Mouse (Mus musculus) midbrain, embryonic 15.5 days (tissue): ENCODE measurements around the gene Celsr1. TPM values are rescaled to one million over a fixed set of nuclear protein-coding genes. Genes with fewer than 3 reads are reported as not detected.
A peak's percentile ranks its signal among the peaks of the same experiment; 100 is the strongest.
"Not testable (repeated sequence)": the region's sequence is repeated elsewhere in the genome, so short reads cannot be mapped to it uniquely, and the experiment has no call there.

Experiments used
- ATAC-seq: fragments of 200-750 bp; cut with Nextera tagmentation; replicated peaks from 2 replicates; pipeline ENCODE4 v1.8.0; 2017; ENCODE audit warnings: moderate TSS enrichment
- H3K27ac ChIP-seq: fragments of 300-500 bp; sonication (generic); 2 replicates; pipeline ENCODE4 v1.5.1; 2015; ENCODE audit warnings: mild to moderate bottlenecking, inconsistent platforms
- H3K27me3 ChIP-seq: fragments of 300-500 bp; sonication (generic); replicated peaks from 2 replicates; pipeline ENCODE4 v1.6.1; 2015; ENCODE audit warnings: inconsistent platforms
- H3K36me3 ChIP-seq: fragments of 300-500 bp; sonication (generic); replicated peaks from 2 replicates; pipeline ENCODE4 v1.6.1; 2015; ENCODE audit warnings: inconsistent platforms
- H3K4me1 ChIP-seq: fragments of 300-500 bp; sonication (generic); 2 replicates; pipeline ENCODE4 v1.6.1; 2015; ENCODE audit warnings: inconsistent platforms
- H3K4me2 ChIP-seq: fragments of 300-500 bp; sonication (generic); 2 replicates; pipeline ENCODE4 v1.6.1; 2015; ENCODE audit warnings: inconsistent platforms, mild to moderate bottlenecking, moderate library complexity
- H3K4me3 ChIP-seq: fragments of 300-500 bp; sonication (generic); 2 replicates; pipeline ENCODE4 v1.5.1; 2015; ENCODE audit warnings: mild to moderate bottlenecking, inconsistent platforms
- H3K9ac ChIP-seq: fragments of 300-500 bp; sonication (generic); 2 replicates; pipeline ENCODE4 v1.6.1; 2015; ENCODE audit warnings: mild to moderate bottlenecking, inconsistent platforms
- H3K9me3 ChIP-seq: fragments of 300-500 bp; sonication (generic); 2 replicates; pipeline ENCODE4 v1.6.1; 2016; ENCODE audit warnings: inconsistent platforms
- WGBS: fragments of 180-500 bp; shearing (Covaris S2); methylation state at CpG from one replicate; pipeline ENCODE4 v1.1.7; 2015; ENCODE audit warnings: mixed read lengths; 5-methylcytosine and 5-hydroxymethylcytosine counted together
- polyA plus RNA-seq: library from polyadenylated mRNA; unstranded; fragments of >200 nt; fragmentation: Nextera tagmentation; extraction: Ambion mirVana; gene quantifications from 2 replicates; pipeline ENCODE4 v1.2.1, GENCODE M21; 2015

Gene Celsr1
- polyA plus RNA-seq, 1 experiment from 2014 or later = 1.6 TPM

- no peak for ATAC-seq
- Histone ChIP-seq H3K36me3 (no peaks in the 10 kb centered on the region), H3K27ac (no peak overlapping the region), H3K4me1 (peaks cover 51% of the 10 kb centered on the region), H3K4me3 (peak overlapping the region; percentile 66), H3K4me2 (peak overlapping the region; percentile 88), H3K27me3 (no peaks in the 10 kb centered on the region), H3K9ac (peak overlapping the region; percentile 13; the same call in 1 of the 2 replicates), H3K9me3 (no peaks in the 10 kb centered on the region)
- 89% methylated on average over 7 of the region's 7 CpGs for whole genome bisulfite sequencing
Observed at GRCm38 (mm10) chr15:86061221-86061620, 27.6 kb upstream of the Celsr1 start.

DNA sequence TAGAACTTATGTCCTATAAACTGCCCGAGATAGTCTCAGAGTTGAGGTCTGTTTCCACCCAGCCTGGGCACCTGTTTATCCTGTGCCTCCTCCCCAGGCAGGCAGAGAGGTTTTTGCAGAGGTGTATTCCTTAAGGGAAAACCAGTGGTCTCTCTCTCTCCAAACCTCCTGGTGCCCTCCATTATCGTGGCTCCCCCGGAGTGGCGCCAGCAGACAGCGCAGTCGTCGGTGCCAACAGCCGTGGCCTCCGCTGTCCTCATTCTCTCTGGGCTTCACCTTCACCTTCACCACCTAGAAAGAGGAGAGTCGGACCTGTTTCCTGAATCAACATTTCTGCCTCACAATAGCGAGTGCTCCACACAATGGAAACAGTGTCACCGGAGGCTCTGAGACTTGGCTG lies 27.0 kb upstream of the Celsr1 start:
- Histone ChIP-seq H3K27ac (0 out of 2 replicates have a peak overlapping the region, but pooled peaks have one; percentile 5), H3K4me1 (peaks cover 51% of the 10 kb centered on the region)

GRCm38 (mm10) chr15:86059835-86060380 lies 26.3 kb upstream of the Celsr1 start:
- peak overlapping the region; percentile 88 for H3K4me2 ChIP-seq
- H3K4me1 ChIP-seq = peaks cover 51% of the 10 kb centered on the region
- ATAC-seq = no peak
- no peaks in the 10 kb centered on the region for H3K9me3 ChIP-seq
- WGBS = 76% methylated on average over 7 of the region's 7 CpGs
- H3K27ac ChIP-seq = no peak overlapping the region; the same call in 1 of the 2 replicates
- H3K9ac ChIP-seq = peak overlapping the region; percentile 90
- H3K4me3 ChIP-seq = peak overlapping the region; percentile 66
- H3K27me3 ChIP-seq = no peaks in the 10 kb centered on the region
- H3K36me3 ChIP-seq = no peaks in the 10 kb centered on the region

More for the DNA sequence above, 27.0 kb upstream of the Celsr1 start:
- no peak for ATAC-seq
- 73% methylated on average over 12 of the region's 12 CpGs for WGBS
- H3K9ac ChIP-seq = peak overlapping the region; percentile 90
- H3K9me3 ChIP-seq = no peaks in the 10 kb centered on the region
- no peaks in the 10 kb centered on the region for H3K36me3 ChIP-seq
- no peaks in the 10 kb centered on the region for H3K27me3 ChIP-seq
- H3K4me3 ChIP-seq = peak overlapping the region; percentile 66
- H3K4me2 ChIP-seq = peak overlapping the region; percentile 88

DNA sequence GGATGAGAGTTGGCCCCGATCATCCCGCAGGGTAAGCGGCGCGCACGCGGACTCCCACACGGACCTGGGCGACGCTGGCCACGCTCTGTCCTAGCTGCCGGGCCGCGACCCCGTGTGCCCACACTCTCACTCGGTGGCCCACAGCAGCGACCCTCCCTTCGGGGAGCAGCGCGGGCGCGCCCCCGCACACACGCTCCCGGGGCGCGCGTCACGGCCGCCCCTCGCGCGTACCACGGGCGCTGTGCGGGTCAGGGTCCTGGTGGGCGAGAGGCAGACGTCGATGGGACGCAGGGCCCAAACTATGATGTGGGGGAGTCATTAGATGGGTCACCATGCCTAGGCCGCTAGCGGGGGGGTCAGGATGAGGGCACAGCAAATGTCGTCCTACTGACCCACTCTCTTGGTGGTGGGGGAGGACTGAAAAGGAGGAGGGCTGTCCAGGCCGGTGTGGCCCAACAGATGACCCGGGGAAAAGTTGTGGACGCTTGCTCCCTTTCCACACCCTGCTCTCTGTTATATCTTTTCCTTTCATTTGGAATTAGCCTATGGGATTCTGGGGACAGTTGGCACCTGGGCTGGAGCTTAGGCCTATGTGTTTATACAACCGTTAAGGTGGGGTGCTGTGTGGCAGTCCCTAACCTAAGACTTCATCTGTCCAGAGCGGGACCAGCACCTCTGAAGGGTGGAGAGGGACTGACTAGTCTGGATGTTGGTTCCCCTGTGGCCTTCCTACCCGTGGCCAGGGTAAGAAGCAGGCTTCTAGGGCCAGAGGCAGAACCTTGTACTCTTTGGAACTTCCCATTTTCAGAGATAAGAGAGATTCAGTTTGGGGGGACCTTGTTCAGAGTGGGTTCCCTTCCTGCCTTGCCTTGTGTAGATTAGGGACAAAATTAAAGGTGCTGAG lies 25.6 kb upstream of the Celsr1 start:
- Histone ChIP-seq H3K4me1 (peaks cover 51% of the 10 kb centered on the region), H3K4me2 (peak overlapping the region; percentile 88), H3K36me3 (no peaks in the 10 kb centered on the region), H3K27me3 (no peaks in the 10 kb centered on the region), H3K4me3 (peak overlapping the region; percentile 66), H3K9ac (peak overlapping the region; percentile 90), H3K27ac (peak overlapping the region; percentile 94), H3K9me3 (no peaks in the 10 kb centered on the region)
- ATAC-seq = peak; percentile 59
- 1% methylated on average over 46 of the region's 49 CpGs for WGBS

- Histone ChIP-seq H3K36me3 (no peaks in the 10 kb centered on the region), H3K9me3 (no peaks in the 10 kb centered on the region), H3K4me3 (peak overlapping the region; percentile 66), H3K9ac (peak overlapping the region; percentile 90), H3K27ac (peak overlapping the region; percentile 94), H3K4me2 (peak overlapping the region; percentile 88), H3K4me1 (peaks cover 52% of the 10 kb centered on the region), H3K27me3 (no peaks in the 10 kb centered on the region)
- WGBS = 0% methylated on average over 43 of the region's 70 CpGs
- peak; percentile 75 for ATAC-seq
Observed at GRCm38 (mm10) chr15:86058394-86058915, 24.9 kb upstream of the Celsr1 start.

GRCm38 (mm10) chr15:86057908-86058307 lies 24.3 kb upstream of the Celsr1 start:
- Histone ChIP-seq H3K36me3 (no peaks in the 10 kb centered on the region), H3K27me3 (no peaks in the 10 kb centered on the region), H3K4me1 (peaks cover 49% of the 10 kb centered on the region), H3K4me3 (peak overlapping the region; percentile 66), H3K9ac (peak overlapping the region; percentile 90), H3K9me3 (no peaks in the 10 kb centered on the region), H3K4me2 (peak overlapping the region; percentile 88), H3K27ac (peak overlapping the region; percentile 94)
- peak; percentile 50 for ATAC-seq
- 8% methylated on average over 7 of the region's 7 CpGs for WGBS

DNA sequence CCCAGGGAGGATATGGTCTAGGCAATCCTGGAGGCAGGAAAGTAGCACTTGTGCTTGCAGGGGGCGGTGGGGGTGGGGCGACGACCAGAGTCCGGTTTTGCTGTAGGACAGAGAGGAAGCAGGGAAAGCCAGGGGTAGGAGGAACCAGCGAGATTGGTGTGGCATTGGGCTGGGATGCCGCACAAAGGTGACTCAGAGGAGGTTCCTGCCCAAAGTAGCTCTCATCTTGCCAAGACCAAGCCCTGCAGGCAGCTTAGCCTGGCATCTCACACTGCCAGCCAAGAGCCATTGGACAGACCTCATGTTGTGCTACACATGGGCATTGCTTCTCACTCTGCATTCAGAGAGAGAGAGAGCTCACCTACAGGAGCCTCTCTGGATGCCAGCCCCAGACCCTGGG lies 23.8 kb upstream of the Celsr1 start, which contains the start of gene Gramd4:
Gene Gramd4 (plus strand): TSS at position 283 of the 400 bp plus-strand sequence.
- H3K4me1 ChIP-seq = peaks cover 44% of the 10 kb centered on the region
- peak within 1 kb of the TSS; percentile 88 for H3K4me2 ChIP-seq
- peak within 1 kb of the TSS; percentile 90 for H3K9ac ChIP-seq
- no peaks in the 10 kb centered on the region for H3K36me3 ChIP-seq
- H3K27ac ChIP-seq = peak within 1 kb of the TSS; percentile 94
- ATAC-seq = 0 out of 2 replicates have a peak, but pooled peaks have one; percentile 10
- no peaks in the 10 kb centered on the region for H3K9me3 ChIP-seq
- no peaks in the 10 kb centered on the region for H3K27me3 ChIP-seq
- H3K4me3 ChIP-seq = peak within 1 kb of the TSS; percentile 66
- 19% methylated on average over 6 of the region's 6 CpGs for WGBS

GRCm38 (mm10) chr15:86056221-86056760 lies 22.7 kb upstream of the Celsr1 start:
- Histone ChIP-seq H3K9me3 (no peaks in the 10 kb centered on the region), H3K4me3 (no peak overlapping the region), H3K9ac (no peak overlapping the region), H3K36me3 (no peaks in the 10 kb centered on the region), H3K4me2 (no peak overlapping the region), H3K27ac (no peak overlapping the region), H3K27me3 (no peaks in the 10 kb centered on the region), H3K4me1 (peaks cover 33% of the 10 kb centered on the region)
- WGBS = 92% methylated on average over 5 of the region's 5 CpGs
- no peak for ATAC-seq

- H3K36me3 ChIP-seq, H3K4me3 ChIP-seq, H3K4me2 ChIP-seq, H3K27me3 ChIP-seq, H3K9me3 ChIP-seq, ATAC-seq, H3K27ac ChIP-seq, H3K9ac ChIP-seq: not testable (repeated sequence)
- H3K4me1 ChIP-seq = peaks cover 19% of the 10 kb centered on the region
- WGBS = 74% methylated on average over 3 of the region's 3 CpGs
Observed at GRCm38 (mm10) chr15:86054861-86055260, 21.3 kb upstream of the Celsr1 start.

- Histone ChIP-seq H3K36me3 (no peaks in the 10 kb centered on the region), H3K4me3 (no peak overlapping the region), H3K9me3 (no peaks in the 10 kb centered on the region), H3K27ac (no peak overlapping the region), H3K4me1 (peaks cover 13% of the 10 kb centered on the region), H3K4me2 (no peak overlapping the region), H3K27me3 (no peaks in the 10 kb centered on the region), H3K9ac (no peak overlapping the region)
- WGBS = 45% methylated on average over 2 of the region's 2 CpGs
- peak; percentile 24; the same call in 1 of the 2 replicates for ATAC-seq
Observed at GRCm38 (mm10) chr15:86053890-86054536, 20.4 kb upstream of the Celsr1 start.

GRCm38 (mm10) chr15:86051878-86052478 lies 18.4 kb upstream of the Celsr1 start:
- no peak for ATAC-seq
- H3K4me2 ChIP-seq = no peak overlapping the region
- no peak overlapping the region for H3K4me3 ChIP-seq
- no peaks in the 10 kb centered on the region for H3K27me3 ChIP-seq
- no peak overlapping the region for H3K27ac ChIP-seq
- H3K4me1 ChIP-seq = 0 out of 2 replicates have a peak, but pooled peaks cover 2% of the 10 kb centered on the region
- 58% methylated on average over 6 of the region's 6 CpGs for WGBS
- no peaks in the 10 kb centered on the region for H3K36me3 ChIP-seq
- H3K9me3 ChIP-seq = no peaks in the 10 kb centered on the region
- H3K9ac ChIP-seq = no peak overlapping the region
